In the genomic region with DNA sequence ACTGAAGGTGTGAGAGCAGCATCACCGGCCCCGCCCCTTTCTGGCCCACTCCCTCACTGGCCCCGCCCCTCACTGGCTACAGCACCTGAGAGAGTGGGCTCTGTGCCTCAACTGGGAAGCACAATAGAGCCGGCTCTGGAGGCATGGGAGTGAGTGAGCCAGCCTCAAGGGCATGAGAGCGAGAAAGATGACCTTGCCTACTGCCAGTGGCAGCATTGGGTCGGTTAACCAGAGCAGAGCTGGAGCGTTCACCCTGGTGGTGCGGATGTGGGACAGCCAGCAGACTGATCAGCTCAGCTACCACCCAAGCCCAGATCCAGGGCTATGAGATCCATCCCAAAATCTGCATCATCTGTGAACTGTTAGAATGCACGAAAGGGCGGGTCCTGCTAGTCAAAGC, we compare ENCODE assay signal across 21 mouse cellular contexts.
DNase-seq lines count a peak whose midpoint lies in the region; ATAC-seq lines count a peak whose summit lies in the region.
"Had no signal": no experiment of that assay in that cellular context is flagged by ENCODE, and none has a peak within 500 bp of the region (broad histone marks: within the 10 kb centered on the region; RNA-seq: fewer than 3 reads in every experiment).

No protein-coding gene starts in this region.

- DNase-seq in adrenal gland, adult 2 months = peak; percentile 63
- no peak for DNase-seq in adrenal gland, postnatal 4 days (ENCODE audit: low spot score in 2 of 2)
- no peak for DNase-seq in limb, embryonic 11.5 days (ENCODE audit: low spot score)
- no peak for DNase-seq in limb, embryonic 10.5 days (ENCODE audit: low spot score)
- peak; percentile 58 for DNase-seq in ES-CJ7 (ENCODE audit: low read depth, low spot score)
- peak; percentile 16 for DNase-seq in adrenal gland, postnatal 25 days
- DNase-seq in right cerebral cortex, postnatal 10 days (ENCODE audit: low spot score in 2 of 2) = no peak
- no peak for DNase-seq in spleen, postnatal 10 days (ENCODE audit: low spot score in 2 of 2)
- DNase-seq: cerebellum, adult 9-10 months; gastrocnemius, postnatal 14 days; heart, postnatal 36 days; kidney, postnatal 4 days; layer of hippocampus, adult 9-11 months; liver, postnatal 0 days; lung, postnatal 4 days had no signal

- 0 out of 2 replicates have a peak, but pooled peaks have one; percentile 35 for ATAC-seq in limb, embryonic 11.5 days (ENCODE audit: insufficient number of reproducible peaks, low FRiP score, low TSS enrichment, low read depth)
- ATAC-seq: forebrain, embryonic 15.5 days; hindbrain, embryonic 16.5 days; intestine, embryonic 16.5 days had no signal

- H3K4me3 ChIP-seq in limb, embryonic 11.5 days (ENCODE audit: low read depth, low read length) = no peak overlapping the region
- H3K4me3 ChIP-seq in limb, embryonic 10.5 days = no peak overlapping the region
- H3K4me3 ChIP-seq: embryonic facial prominence, embryonic 13.5 days; forebrain, embryonic 15.5 days; kidney, embryonic 15.5 days; left cerebral cortex, adult 2 months had no signal

- 80% methylated on average over 10 of the region's 10 CpGs for WGBS in limb, embryonic 11.5 days
- WGBS in limb, embryonic 10.5 days = 79% methylated on average over 10 of the region's 10 CpGs

- H3K27me3 ChIP-seq in limb, embryonic 11.5 days (ENCODE audit: control insufficient read depth, insufficient read depth, low read length) = no peaks in the 10 kb centered on the region
- no peaks in the 10 kb centered on the region for H3K27me3 ChIP-seq in limb, embryonic 10.5 days (ENCODE audit: low read depth, poor library complexity, severe bottlenecking)
- H3K27me3 ChIP-seq: embryonic facial prominence, embryonic 13.5 days; forebrain, embryonic 15.5 days; kidney, embryonic 15.5 days had no signal

- H3K4me2 ChIP-seq in limb, embryonic 11.5 days (ENCODE audit: low read depth, severe bottlenecking) = no peak overlapping the region
- H3K4me2 ChIP-seq: embryonic facial prominence, embryonic 13.5 days; forebrain, embryonic 15.5 days; kidney, embryonic 15.5 days had no signal

- no peak overlapping the region for H3K27ac ChIP-seq in limb, embryonic 11.5 days (replicated peaks; ENCODE audit: low read depth, low read length)
- no peak overlapping the region for H3K27ac ChIP-seq in limb, embryonic 10.5 days
- H3K27ac ChIP-seq: embryonic facial prominence, embryonic 13.5 days; forebrain, embryonic 15.5 days; kidney, embryonic 15.5 days; left cerebral cortex, adult 2 months had no signal

- H3K4me1 ChIP-seq in limb, embryonic 11.5 days (ENCODE audit: control insufficient read depth, insufficient read depth, low read length) = no peaks in the 10 kb centered on the region
- peaks cover 10% of the 10 kb centered on the region; the same call in 1 of the 2 replicates for H3K4me1 ChIP-seq in limb, embryonic 10.5 days
- H3K4me1 ChIP-seq: forebrain, embryonic 15.5 days had no signal

- H3K36me3 ChIP-seq in limb, embryonic 11.5 days (ENCODE audit: control insufficient read depth, insufficient read depth, low read length) = no peaks in the 10 kb centered on the region
- no peaks in the 10 kb centered on the region for H3K36me3 ChIP-seq in limb, embryonic 10.5 days
- H3K36me3 ChIP-seq: embryonic facial prominence, embryonic 13.5 days; forebrain, embryonic 15.5 days; kidney, embryonic 15.5 days had no signal

- H3K9ac ChIP-seq in limb, embryonic 11.5 days (ENCODE audit: low read length) = no peak overlapping the region
- H3K9ac ChIP-seq: embryonic facial prominence, embryonic 13.5 days; forebrain, embryonic 15.5 days; kidney, embryonic 15.5 days; liver, postnatal 0 days had no signal

- no peaks in the 10 kb centered on the region for H3K9me3 ChIP-seq in limb, embryonic 11.5 days (ENCODE audit: control insufficient read depth, low read length)
- no peaks in the 10 kb centered on the region for H3K9me3 ChIP-seq in limb, embryonic 10.5 days (replicated peaks)
- H3K9me3 ChIP-seq: embryonic facial prominence, embryonic 13.5 days; forebrain, embryonic 15.5 days; kidney, embryonic 15.5 days had no signal

Comparison
In these comparisons a context has a peak if more than half of its experiments do, and no peak if none do; other contexts are left out.
1. DNase-seq: peak in adrenal gland, adult 2 months (single experiment), ES-CJ7 (single experiment) and adrenal gland, postnatal 25 days (single experiment); none in adrenal gland, postnatal 4 days (0 of 2), limb, embryonic 11.5 days (single experiment), limb, embryonic 10.5 days (single experiment), right cerebral cortex, postnatal 10 days (0 of 2) and spleen, postnatal 10 days (0 of 2).